Mouse (Mus musculus) heart, adult 2 months (tissue): ENCODE data around the gene Rai14.

ENCODE experiments used
- CTCF ChIP-seq: fragments of 200-600 bp; IDR thresholded peaks from 2 replicates; pipeline ENCODE4 v1.8.1; 2022; ENCODE audit warnings: antibody characterized with exemption, mild to moderate bottlenecking, moderate library complexity
- EP300 ChIP-seq: fragments of 200-500 bp; IDR thresholded peaks from 2 replicates; pipeline ENCODE4 v1.6.1; 2011; ENCODE audit warnings: low read depth, low read length, control low read depth; ENCODE audit not compliant: insufficient read depth
- POLR2A ChIP-seq: fragments of 200-500 bp; IDR thresholded peaks from 2 replicates; pipeline ENCODE4 v1.6.1; 2011; ENCODE audit warnings: mild to moderate bottlenecking, low read depth, low read length, control low read depth; ENCODE audit not compliant: insufficient read depth

GRCm38 (mm10) chr15:10747226-10747625, 32.8 kb upstream of the Rai14 start:
- TF ChIP-seq CTCF: no peak
- TF ChIP-seq POLR2A: no peak
- no peak for TF ChIP-seq EP300
